Mouse (Mus musculus) heart, embryonic 15.5 days (tissue): ENCODE results near the gene Gm49383. TPM values are rescaled to one million over a fixed set of nuclear protein-coding genes. Genes with fewer than 3 reads are reported as not detected.
A peak's percentile ranks its signal among the peaks of the same experiment; 100 is the strongest.
"Not testable (repeated sequence)": the region's sequence is repeated elsewhere in the genome, so short reads cannot be mapped to it uniquely, and the experiment has no call there.

ENCODE experiments used
- ATAC-seq: fragments of 200-750 bp; cut with Nextera tagmentation; replicated peaks from 2 replicates; pipeline ENCODE4 v1.8.0; 2017; ENCODE audit warnings: low read depth, moderate TSS enrichment; ENCODE audit not compliant: insufficient number of reproducible peaks, insufficient read depth, low FRiP score
- H3K27ac ChIP-seq: fragments of 300-500 bp; sonication (generic); 2 replicates; pipeline ENCODE4 v1.5.1; 2015; ENCODE audit warnings: mild to moderate bottlenecking, inconsistent platforms
- H3K27me3 ChIP-seq: fragments of 300-500 bp; sonication (generic); 2 replicates; pipeline ENCODE4 v1.6.1; 2015; ENCODE audit warnings: inconsistent platforms
- H3K36me3 ChIP-seq: fragments of 300-500 bp; sonication (generic); 2 replicates; pipeline ENCODE4 v1.6.1; 2015; ENCODE audit warnings: mild to moderate bottlenecking, inconsistent platforms
- H3K4me1 ChIP-seq: fragments of 300-500 bp; sonication (generic); replicated peaks from 2 replicates; pipeline ENCODE4 v1.6.1; 2015; ENCODE audit warnings: inconsistent platforms
- H3K4me2 ChIP-seq: fragments of 300-500 bp; sonication (generic); 2 replicates; pipeline ENCODE4 v1.6.1; 2015; ENCODE audit warnings: inconsistent platforms, mild to moderate bottlenecking, moderate library complexity
- H3K4me3 ChIP-seq: fragments of 300-500 bp; sonication (generic); 2 replicates; pipeline ENCODE4 v1.5.1; 2015; ENCODE audit warnings: mild to moderate bottlenecking, inconsistent platforms
- H3K9ac ChIP-seq: fragments of 300-500 bp; sonication (generic); 2 replicates; pipeline ENCODE4 v1.6.1; 2015; ENCODE audit warnings: mild to moderate bottlenecking, inconsistent platforms
- H3K9me3 ChIP-seq: fragments of 300-500 bp; sonication (generic); replicated peaks from 2 replicates; pipeline ENCODE4 v1.6.1; 2016; ENCODE audit warnings: inconsistent platforms
- WGBS: fragments of 180-500 bp; shearing (Covaris S2); methylation state at CpG from one replicate; pipeline ENCODE4 v1.1.7; 2015; ENCODE audit warnings: mixed read lengths; 5-methylcytosine and 5-hydroxymethylcytosine counted together
- polyA plus RNA-seq: library from polyadenylated mRNA; unstranded; fragments of >200 nt; fragmentation: Nextera tagmentation; extraction: Ambion mirVana; gene quantifications from 2 replicates; pipeline ENCODE4 v1.2.1, GENCODE M21; 2015

The Gm49383 gene
- polyA plus RNA-seq, 1 experiment from 2014 or later: 14.3 TPM

- Histone ChIP-seq H3K27ac (no peak overlapping the region), H3K4me3 (no peak overlapping the region), H3K36me3 (peaks cover 16% of the 10 kb centered on the region), H3K9me3 (no peaks in the 10 kb centered on the region), H3K4me2 (no peak overlapping the region), H3K27me3 (no peaks in the 10 kb centered on the region), H3K9ac (no peak overlapping the region), H3K4me1 (peaks cover 19% of the 10 kb centered on the region)
- WGBS: 86% methylated on average over 4 of the region's 4 CpGs
- no peak for ATAC-seq
Observed at GRCm38 (mm10) chr12:69181800-69182199, 15.1 kb downstream of the Gm49383 start.

GRCm38 (mm10) chr12:69179371-69179770 is 17.5 kb downstream of the Gm49383 start:
- no peaks in the 10 kb centered on the region for H3K27me3 ChIP-seq
- no peak overlapping the region for H3K9ac ChIP-seq
- peaks cover 25% of the 10 kb centered on the region for H3K36me3 ChIP-seq
- no peak overlapping the region for H3K27ac ChIP-seq
- WGBS: 68% methylated on average over 12 of the region's 12 CpGs
- ATAC-seq: no peak
- H3K4me1 ChIP-seq: peaks cover 5% of the 10 kb centered on the region; the same call in 1 of the 2 replicates
- H3K4me2 ChIP-seq: no peak overlapping the region
- no peak overlapping the region for H3K4me3 ChIP-seq
- no peaks in the 10 kb centered on the region for H3K9me3 ChIP-seq

DNA sequence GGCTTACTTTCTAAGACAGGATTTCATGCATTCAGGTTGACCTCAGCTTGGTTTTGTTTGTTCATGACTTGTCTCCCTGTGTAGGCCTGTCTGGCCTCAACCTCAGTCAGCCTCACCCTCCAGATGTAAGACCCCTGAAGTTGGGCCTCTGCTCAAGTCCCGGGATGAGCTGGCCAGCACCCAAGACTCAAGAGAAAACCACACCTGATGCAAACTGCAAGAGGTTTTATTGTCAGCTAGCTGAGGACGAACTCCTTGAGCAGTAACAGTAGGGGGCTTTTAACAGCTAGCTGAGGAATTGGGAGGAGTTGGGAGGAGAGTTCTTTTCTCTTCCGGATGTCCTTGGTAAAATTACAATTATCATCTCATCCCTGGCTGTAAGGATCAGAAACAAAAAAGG is 19.4 kb downstream of the Gm49383 start:
- Histone ChIP-seq H3K27me3 (no peaks in the 10 kb centered on the region), H3K4me2 (no peak overlapping the region), H3K9me3 (no peaks in the 10 kb centered on the region), H3K27ac (no peak overlapping the region), H3K4me1 (0 out of 2 replicates have a peak, but pooled peaks cover 2% of the 10 kb centered on the region), H3K9ac (no peak overlapping the region), H3K36me3 (peaks cover 30% of the 10 kb centered on the region), H3K4me3 (no peak overlapping the region)
- ATAC-seq: no peak
- 88% methylated on average over 3 of the region's 3 CpGs for WGBS

GRCm38 (mm10) chr12:69175975-69176374 is 20.9 kb downstream of the Gm49383 start:
- Histone ChIP-seq H3K27me3 (no peaks in the 10 kb centered on the region), H3K36me3 (peaks cover 21% of the 10 kb centered on the region), H3K27ac (no peak overlapping the region), H3K4me3 (no peak overlapping the region), H3K4me1 (no peaks in the 10 kb centered on the region), H3K9me3 (no peaks in the 10 kb centered on the region), H3K4me2 (no peak overlapping the region), H3K9ac (no peak overlapping the region)
- WGBS: 86% methylated on average over 3 of the region's 3 CpGs
- no peak for ATAC-seq

DNA sequence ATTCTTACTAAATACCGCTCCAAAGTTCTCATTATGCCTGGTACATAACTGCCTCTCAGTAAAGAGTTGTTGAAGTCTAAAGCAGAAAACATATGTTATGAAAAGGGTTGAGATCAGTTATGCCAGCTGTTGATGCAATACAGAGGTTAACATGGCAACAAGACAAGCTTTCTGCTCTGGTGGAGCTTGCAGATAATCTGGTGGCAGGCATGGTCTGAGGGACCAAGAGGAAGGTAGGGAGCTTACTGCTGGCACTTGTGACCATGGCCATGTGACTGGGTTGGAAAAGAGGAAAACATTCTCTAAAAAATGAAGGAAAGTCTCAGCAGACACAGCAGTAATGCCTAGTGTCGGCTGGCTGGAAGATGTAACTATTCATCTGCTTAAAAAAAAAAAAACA is 25.6 kb downstream of the Gm49383 start:
- ATAC-seq: no peak
- H3K4me3 ChIP-seq: no peak overlapping the region

GRCm38 (mm10) chr12:69168461-69169106 is 28.3 kb downstream of the Gm49383 start, which contains the start of gene Lrr1:
Gene Lrr1, plus strand, starts transcription at chr12:69168814.
- ATAC-seq: peak; percentile 93
- Histone ChIP-seq H3K4me1 (peaks cover 16% of the 10 kb centered on the region), H3K4me3 (peak within 1 kb of the TSS; percentile 88), H3K27ac (peak within 1 kb of the TSS; percentile 82), H3K27me3 (no peaks in the 10 kb centered on the region), H3K36me3 (0 out of 2 replicates have a peak, but pooled peaks cover 4% of the 10 kb centered on the region), H3K4me2 (peak within 1 kb of the TSS; percentile 84), H3K9me3 (no peaks in the 10 kb centered on the region), H3K9ac (peak within 1 kb of the TSS; percentile 59)
- under 1% methylated on average over 40 of the region's 40 CpGs for WGBS

More for the DNA sequence above, 25.6 kb downstream of the Gm49383 start:
- no peak overlapping the region for H3K4me2 ChIP-seq
- WGBS: 91% methylated on average over 2 of the region's 2 CpGs
- H3K36me3 ChIP-seq: 0 out of 2 replicates have a peak, but pooled peaks cover 13% of the 10 kb centered on the region
- H3K4me1 ChIP-seq: peaks cover 16% of the 10 kb centered on the region
- no peak overlapping the region for H3K27ac ChIP-seq
- H3K9me3 ChIP-seq: no peaks in the 10 kb centered on the region
- H3K9ac ChIP-seq: no peak overlapping the region
- H3K27me3 ChIP-seq: no peaks in the 10 kb centered on the region

DNA sequence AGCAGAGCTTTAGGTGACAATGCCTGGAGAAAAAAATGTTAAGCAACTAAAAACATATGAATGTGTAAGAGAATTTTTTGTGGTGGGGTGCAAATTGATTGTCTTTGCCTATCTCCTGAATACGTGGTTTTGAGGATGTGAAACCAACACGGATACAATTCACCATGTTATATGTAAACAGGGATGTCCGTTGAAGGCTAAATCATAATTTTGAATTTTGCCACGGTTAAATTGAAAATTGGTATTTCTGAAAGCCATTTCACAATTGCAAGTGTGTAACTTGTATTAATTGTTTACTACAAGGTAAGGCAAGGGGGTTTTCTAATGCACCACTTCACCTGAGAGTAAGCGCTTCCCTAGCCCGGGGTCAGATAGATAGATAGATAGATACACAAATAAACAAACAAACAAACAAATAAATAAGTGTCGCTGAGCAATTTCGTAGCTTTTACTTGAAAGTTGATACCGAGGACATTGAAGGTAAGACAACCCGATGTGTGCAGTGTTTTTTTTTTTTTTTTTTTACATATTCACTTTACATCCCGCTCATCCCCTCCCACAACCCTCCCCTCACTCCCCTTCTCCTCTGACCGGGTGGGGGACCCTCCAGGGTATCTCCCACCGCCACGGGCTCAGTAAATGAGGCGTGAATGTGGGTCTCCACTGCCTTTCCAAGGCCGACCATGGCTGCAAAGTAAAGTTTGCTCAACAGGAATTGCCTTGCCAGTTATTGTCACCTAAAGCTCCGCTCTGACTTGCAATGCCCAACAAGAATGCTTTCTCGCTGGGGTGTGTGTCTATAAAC is 29.0 kb downstream of the Gm49383 start:
- H3K4me3 ChIP-seq: peak overlapping the region; percentile 88
- H3K27me3 ChIP-seq: no peaks in the 10 kb centered on the region
- peaks cover 16% of the 10 kb centered on the region for H3K4me1 ChIP-seq
- H3K27ac ChIP-seq: peak overlapping the region; percentile 82
- WGBS: 9% methylated on average over 18 of the region's 18 CpGs
- peak overlapping the region; percentile 59 for H3K9ac ChIP-seq
- H3K4me2 ChIP-seq: peak overlapping the region; percentile 84
- H3K36me3 ChIP-seq: no peaks in the 10 kb centered on the region
- H3K9me3 ChIP-seq: no peaks in the 10 kb centered on the region
- ATAC-seq: no peak

DNA sequence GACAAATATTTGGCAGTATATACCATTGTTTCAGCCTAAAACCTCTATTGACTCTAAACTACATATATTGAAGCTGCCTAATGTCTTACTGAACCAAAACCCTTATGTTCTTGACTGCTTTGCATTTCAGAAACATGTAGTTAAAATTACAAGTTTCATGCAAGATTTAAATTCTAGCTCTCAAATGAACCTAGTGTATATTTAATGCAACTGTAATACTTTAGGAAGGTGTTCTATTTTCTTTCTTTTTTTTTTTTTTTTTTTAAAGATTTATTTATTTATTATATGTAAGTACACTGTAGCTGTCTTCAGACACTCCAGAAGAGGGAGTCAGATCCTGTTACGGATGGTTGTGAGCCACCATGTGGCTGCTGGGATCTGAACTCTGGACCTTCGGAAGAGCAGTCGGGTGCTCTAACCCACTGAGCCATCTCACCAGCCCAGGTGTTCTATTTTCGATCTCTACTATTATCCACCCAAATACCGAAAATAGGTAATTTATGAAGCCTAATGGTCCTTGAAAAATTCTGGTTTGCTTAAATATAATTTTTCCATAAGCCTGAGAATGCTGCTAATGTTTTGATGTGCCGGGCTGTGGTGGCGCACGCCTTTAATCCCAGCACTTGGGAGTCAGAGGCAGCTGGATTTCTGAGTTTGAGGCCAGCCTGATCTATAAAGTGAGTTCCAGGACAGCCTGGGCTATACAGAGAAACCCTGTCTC is 29.9 kb downstream of the Gm49383 start:
- not testable (repeated sequence) for H3K9me3 ChIP-seq, ATAC-seq, H3K4me3 ChIP-seq, H3K9ac ChIP-seq, H3K27ac ChIP-seq, H3K4me2 ChIP-seq, H3K27me3 ChIP-seq, H3K36me3 ChIP-seq
- H3K4me1 ChIP-seq: peaks cover 16% of the 10 kb centered on the region
- WGBS: 71% methylated on average over 8 of the region's 8 CpGs

GRCm38 (mm10) chr12:69164904-69165303 is 32.0 kb downstream of the Gm49383 start:
- peaks cover 13% of the 10 kb centered on the region for H3K4me1 ChIP-seq
- H3K4me3 ChIP-seq: no peak overlapping the region
- 41% methylated on average over 3 of the region's 3 CpGs for WGBS
- H3K27me3 ChIP-seq: no peaks in the 10 kb centered on the region
- H3K9ac ChIP-seq: no peak overlapping the region
- H3K4me2 ChIP-seq: no peak overlapping the region
- ATAC-seq: no peak
- no peaks in the 10 kb centered on the region for H3K36me3 ChIP-seq
- no peak overlapping the region for H3K27ac ChIP-seq
- no peaks in the 10 kb centered on the region for H3K9me3 ChIP-seq

DNA sequence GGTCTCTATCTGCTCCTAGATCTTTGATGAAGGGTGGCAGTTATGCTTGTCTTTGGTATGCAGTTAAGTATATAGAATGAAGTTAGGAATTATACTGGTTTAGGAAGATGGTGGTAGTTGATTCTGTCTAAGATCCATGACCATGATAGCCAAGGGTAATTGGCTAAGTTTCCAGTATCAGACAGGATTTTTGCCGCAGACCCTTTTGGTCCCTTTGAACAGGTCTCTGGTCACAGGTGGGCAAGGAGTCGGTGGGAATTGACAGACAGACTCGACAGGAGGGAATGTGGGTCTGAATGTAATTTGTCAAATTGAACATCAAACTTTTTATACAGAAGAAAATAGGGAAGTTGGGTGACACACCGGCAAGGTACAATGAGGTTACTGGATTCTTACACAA is 33.3 kb downstream of the Gm49383 start:
- 84% methylated on average over 4 of the region's 4 CpGs for WGBS
- not testable (repeated sequence) for H3K36me3 ChIP-seq

DNA sequence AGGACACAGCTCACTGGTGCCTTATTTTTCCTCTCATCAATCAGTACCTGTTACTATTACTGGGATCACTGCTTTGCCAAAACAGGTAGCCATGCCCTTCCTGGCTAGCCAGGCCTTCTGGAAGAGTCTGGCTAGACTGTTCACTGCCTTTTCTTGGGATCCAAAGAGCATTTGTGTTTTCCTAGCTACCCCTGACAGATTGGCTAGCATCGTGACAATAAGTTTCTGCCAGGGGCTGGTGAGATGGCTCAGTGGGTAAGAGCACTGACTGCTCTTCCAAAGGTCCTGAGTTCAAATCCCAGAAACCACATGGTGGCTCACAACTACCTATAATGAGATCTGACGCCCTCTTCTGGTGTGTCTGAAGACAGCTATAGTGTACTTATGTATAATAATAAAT is 36.2 kb downstream of the Gm49383 start:
- H3K4me3 ChIP-seq, H3K27me3 ChIP-seq, H3K4me2 ChIP-seq, H3K9me3 ChIP-seq, H3K27ac ChIP-seq, H3K9ac ChIP-seq, ATAC-seq, H3K4me1 ChIP-seq: not testable (repeated sequence)
- peaks cover 15% of the 10 kb centered on the region for H3K36me3 ChIP-seq
- 80% methylated on average over 2 of the region's 2 CpGs for WGBS

More for the DNA sequence above, 33.3 kb downstream of the Gm49383 start:
- H3K27ac ChIP-seq, H3K9ac ChIP-seq, H3K9me3 ChIP-seq, H3K4me2 ChIP-seq, H3K27me3 ChIP-seq, ATAC-seq, H3K4me1 ChIP-seq, H3K4me3 ChIP-seq: not testable (repeated sequence)
